Mouse (Mus musculus) gastrocnemius, postnatal 36 days (tissue): Measurements from ENCODE around the gene Gm42688. TPM values are rescaled to one million over a fixed set of nuclear protein-coding genes. Genes with fewer than 3 reads are reported as not detected.

Experiments
- DNase-seq, 2 experiments: peaks; one replicate each; pipeline ENCODE4 v3.0.0; 2022
- intact Hi-C: fragments of 180-260 bp; cut with DNase I; formaldehyde crosslinking; loops from one replicate; pipeline ENCODE4 v1.15.1; 2025
- total RNA-seq, 2 experiments: library from RNA; stranded (reverse); gene quantifications; 2 replicates each; pipeline ENCODE4 v1.2.3; 2021

Gene Gm42688
- total RNA-seq, 2 experiments from 2014 or later: 0.69 to 1.0 TPM

DNA sequence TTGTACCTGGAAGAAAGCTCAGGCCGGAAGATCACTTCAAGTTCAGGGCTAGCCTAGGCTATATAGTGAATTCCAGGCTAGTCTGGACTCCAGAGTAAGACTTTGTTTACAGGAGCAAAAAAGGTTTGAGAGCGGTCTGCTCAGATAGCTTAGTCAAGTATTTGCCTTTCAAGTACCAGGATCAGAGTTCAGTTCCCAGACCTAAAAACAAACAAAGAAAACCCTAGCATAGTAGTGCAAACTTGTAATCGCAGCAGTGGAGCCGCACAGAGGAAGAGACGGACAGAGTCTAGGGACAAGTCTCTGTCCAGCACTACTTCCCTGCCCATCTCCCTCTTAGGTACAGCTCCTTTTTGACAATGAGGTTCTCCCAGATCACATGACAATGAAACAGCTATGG is 21.2 kb upstream of the Gm42688 start:
- intact Hi-C loops: no loop called here

DNA sequence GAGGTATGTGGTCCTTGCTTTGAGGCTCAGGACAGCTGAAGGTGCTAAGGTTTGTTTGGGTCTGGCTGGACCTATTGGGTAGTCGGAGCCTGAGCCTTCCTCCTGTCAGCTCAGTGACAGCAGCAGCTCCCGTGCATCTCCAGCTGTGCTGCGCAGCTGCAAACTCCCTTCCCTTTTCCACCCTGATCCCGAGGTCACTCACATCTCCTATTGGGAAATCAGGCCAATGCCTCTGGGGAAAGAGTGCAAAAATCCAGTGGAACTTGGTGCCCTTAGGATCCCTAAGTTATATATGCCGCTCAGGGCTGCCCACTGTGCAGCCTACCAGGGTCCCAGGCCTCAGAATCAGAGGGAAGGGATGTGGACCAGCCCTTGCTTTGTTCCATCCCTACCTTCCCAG is 17.9 kb upstream of the Gm42688 start:
- intact Hi-C loops: no loop called here
- no peak for DNase-seq

More for the DNA sequence above, 21.2 kb upstream of the Gm42688 start:
- DNase-seq: no peak

DNA sequence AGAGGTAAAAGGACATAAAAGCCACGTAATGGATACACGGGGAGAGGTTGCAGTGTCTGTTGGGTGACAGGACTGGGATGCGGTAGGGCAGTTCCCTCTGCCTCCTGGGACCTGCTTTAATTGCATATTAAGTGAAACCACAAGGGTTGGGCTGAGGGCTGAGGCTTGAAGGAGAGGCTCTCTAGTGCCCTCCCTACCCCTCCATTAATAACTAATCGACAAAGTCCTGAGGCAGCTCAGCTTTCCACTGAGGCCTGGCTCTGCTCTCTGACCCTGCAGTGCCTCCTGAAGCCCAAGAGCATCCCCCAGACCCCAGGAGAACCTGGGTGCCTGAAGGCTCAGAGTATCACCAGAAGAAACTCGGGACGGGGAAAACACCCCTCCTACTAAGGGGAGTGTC is 16.9 kb upstream of the Gm42688 start:
- intact Hi-C loops: no loop called here

DNA sequence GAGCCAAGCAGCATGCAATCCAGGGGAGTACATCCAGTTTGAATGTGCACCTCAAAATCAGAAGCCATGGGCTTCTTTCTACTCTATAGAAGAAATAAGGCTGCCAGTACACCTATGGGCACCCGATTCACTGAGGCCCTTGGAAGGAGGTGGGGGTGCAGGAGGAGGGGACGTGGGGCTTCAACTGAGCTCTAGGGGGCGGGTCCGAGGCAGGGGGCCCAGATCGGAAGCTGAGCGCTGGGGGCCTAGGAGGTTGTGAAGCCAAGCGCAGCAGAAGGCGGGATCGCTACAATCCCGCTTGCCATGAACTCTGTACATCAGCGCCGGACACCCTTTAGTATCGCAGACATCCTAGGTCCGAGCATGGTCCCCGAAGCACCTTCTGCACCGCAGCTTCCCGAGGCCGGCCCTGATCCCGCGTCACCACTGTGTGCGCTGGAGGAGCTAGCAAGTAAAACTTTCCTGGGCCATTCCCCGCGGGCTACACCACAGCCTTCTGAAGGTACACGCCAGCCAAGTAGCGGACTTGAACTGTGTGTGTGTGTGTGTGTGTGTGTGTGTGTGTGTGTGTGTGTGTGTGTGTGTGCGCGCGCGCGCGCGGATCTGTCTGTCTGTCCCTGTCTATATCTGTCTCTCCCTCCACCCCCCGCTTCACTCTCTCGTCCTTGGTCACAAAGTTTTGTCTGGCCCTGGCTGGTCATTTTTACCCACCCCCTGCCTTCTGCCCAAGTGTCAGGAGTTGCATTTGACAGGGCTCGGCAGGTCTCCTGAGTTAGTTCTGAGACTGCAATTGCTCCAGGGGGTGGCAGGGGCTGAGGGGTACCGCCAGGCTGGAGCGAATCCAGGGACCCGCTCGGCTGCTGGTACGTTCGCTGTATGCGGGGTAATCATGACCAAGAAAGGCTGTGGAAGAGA is 15.0 kb upstream of the Gm42688 start, which contains the start of gene Lbx2:
Gene Lbx2 (plus strand): TSS at position 247 of the 915 bp plus-strand sequence.
- no peak for DNase-seq
- intact Hi-C loops: no loop called here

More for the DNA sequence above, 16.9 kb upstream of the Gm42688 start:
- no peak for DNase-seq

DNA sequence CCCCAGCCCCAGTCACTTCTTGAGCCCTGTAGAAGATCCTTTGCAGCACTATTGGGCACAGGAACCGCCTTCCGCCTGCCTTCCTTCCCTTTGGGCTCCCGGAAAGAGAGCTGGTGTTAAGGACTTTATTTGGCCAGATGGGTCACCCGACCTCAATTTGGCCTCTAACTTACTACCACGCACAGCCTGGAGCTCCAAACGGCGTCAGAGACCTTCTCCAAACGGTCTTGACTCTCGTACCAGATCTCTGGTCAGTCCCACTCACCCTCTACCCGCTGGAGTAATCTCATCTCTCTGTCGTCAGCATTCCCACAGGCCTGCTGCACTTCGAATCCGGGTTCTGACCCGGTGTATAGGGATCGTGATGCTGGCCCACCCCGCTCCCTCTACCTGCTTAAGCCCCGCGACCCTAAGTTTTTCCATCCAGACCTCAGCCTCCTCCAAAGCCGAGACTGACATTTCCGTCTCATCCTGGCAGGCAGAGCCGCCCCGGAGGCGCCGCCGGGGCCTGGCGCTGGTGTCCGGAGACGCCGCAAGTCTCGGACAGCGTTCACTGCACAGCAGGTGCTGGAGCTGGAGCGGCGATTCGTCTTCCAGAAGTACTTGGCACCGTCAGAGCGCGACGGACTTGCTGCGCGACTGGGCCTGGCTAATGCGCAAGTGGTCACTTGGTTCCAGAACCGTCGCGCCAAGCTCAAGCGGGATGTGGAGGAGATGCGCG is 14.1 kb upstream of the Gm42688 start:
- DNase-seq: peak in 1 of 2 experiments; percentile 39

DNA sequence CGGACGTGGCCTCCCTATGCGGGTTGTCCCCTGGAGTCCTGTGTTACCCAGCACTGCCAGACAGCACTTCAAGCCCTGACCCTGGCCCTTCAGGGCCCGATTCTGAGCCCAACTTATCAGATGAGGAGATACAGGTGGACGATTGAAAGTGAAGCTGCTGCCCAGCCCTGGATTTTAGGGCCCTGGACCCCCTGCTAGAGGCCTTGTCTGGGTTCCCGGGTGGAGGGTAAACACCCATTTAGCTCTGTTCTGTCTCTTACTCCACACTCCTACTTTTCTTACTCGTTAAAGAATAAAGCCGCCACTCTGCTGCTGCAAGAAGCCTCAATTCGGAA is 13.5 kb upstream of the Gm42688 start:
- intact Hi-C loops: no loop called here
- no peak for DNase-seq

More for the DNA sequence above, 14.1 kb upstream of the Gm42688 start:
- intact Hi-C loops: no loop called here

DNA sequence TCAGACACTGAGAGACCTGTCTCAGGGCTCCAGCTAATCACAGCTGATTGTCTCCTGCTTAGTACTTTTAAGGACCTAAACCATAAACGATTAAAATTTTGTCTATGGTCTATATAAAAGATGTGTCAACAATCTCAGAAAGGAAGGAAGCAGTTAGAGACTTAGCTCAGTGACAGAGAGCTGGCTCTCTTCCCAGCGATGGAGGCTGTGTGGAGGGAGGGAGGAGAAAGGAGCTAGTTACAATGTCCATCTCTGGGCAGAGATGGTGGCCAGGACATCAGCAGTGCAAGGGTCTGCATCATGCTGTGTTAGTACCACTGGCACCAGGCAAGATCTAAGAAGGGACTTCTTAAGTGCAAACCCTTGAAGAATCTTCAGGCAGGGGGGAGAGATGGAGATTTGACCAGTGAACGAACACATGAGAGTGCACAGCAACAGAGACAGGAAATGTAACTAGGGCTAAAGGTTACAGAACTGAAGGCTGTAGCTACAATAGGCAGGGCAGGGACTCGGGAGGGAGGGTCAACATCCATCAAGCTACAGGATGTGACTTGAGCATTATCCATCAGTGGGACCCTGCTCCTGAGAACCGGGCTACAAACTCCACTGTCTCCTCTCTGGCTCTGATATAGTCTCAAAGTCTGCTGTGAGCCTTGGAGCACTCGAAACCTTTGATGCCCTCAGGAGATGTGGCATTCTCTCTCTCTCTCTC is 8.8 kb upstream of the Gm42688 start:
- no peak for DNase-seq
- intact Hi-C loops: no loop called here

DNA sequence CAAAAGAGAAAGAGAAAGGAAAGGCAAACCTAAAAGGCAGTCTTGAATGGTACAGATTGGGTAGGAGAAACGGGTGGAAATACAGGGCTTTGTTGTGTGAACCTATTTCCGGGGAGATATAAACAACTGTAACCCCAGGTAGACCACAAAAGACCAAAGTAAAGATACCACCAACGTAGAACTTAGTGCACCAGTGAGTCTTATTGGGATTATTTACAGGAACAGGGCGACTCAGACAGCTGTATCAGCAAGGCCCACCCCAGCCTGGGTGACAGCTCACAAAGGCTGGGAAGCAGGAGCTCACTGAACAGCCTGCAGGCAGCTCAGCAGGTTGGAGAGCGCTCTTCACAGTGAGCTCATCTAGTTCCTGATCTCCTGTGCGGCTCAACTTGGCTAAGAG is 5.4 kb upstream of the Gm42688 start:
- intact Hi-C loops: no loop called here
- no peak for DNase-seq

DNA sequence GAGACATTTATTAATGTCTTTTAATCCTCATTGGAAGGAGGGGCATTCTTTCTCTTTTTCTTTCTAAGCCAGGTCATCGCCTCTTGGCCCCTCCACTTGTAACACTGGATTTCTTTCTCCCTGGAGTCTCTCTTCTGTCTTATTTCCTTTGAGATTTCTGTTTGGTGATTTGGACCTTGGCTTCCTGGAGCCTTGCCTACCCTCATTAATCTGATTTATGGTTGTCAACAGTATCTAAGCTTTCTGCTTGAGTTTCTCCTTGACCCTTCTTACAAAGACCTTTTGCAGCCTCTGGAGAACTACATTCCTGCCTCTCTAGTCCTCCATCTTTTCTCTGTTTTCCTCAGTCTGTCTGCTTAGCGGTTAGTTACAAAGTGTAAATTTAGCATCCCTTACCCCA is 3.0 kb upstream of the Gm42688 start:
- intact Hi-C loops: no loop called here
- no peak for DNase-seq

DNA sequence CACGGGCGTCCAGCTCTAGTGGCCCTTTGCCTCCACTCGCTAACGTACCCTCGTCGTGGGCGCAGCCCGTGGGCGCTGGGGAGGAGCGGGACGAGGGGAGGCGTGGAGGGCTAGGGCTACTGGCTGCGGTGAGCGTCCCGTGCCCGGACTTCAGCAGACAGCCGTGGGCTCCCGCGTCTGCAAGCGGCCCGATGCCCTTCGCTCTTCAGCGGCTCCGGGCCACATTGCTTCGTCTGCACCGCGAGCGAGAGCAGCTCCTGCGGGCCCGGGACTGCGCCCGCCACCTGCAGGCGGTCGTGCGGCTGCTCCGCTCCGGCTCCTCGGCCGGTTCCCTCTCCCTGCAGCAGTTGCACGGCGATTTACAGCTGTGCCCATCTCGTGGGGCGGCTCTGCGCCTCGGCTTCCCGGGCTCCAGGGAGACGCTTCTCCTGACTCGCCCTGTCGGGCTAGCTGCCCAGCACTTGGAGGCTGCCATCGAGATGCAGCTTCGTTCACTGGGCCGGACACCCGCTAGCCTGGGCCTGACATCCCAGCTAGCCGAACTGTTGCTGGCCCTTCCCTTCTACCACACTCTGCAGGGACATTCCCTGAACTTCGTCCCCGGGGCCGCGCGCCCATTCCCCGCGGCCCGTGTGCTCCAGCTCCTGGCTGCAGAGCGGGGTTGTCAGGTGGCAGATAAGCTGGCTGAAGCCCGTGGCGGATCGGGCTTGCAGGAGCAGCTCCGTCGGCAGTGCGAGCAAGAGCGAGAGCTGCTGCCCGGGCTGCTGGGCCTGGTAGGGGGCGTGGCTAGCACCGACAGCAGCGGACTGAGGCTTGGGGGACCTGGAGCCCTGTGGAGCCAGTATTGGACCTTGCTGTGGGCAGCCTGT is 505 bp downstream of the Gm42688 start:
- DNase-seq: peak; percentile 38 to 57
- intact Hi-C loops: loop anchor here (2.0 kb wide), 1 partner anchor 105 kb away; no protein-coding TSS in a partner anchor

DNA sequence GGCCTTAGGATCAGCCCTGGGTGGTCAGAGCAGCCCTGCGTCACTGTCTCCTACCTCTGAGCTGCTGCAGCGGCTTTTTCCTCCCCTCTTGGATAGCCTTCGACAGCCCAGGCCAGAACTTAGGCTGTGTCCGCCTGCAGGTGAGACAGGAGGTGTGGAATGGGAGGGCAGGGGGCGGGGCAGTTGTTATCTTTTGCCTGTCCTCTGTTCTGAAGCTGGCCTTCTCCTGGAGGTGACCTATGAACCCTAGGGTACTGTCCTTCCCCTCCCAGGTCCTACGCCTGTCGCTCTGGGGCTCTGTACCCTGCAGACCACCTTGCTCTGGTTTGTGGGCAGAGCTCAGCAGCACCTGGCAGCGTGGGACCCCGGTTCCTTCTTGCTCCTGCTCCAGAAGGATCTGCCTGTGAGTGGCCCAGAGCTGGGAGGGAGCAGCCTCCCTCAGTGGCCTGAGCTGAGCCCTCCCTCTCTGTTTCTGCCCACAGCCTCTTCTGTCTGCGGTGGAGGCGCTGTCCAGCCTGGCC is 1.8 kb downstream of the Gm42688 start:
- intact Hi-C loops: no loop called here
- DNase-seq: no peak

DNA sequence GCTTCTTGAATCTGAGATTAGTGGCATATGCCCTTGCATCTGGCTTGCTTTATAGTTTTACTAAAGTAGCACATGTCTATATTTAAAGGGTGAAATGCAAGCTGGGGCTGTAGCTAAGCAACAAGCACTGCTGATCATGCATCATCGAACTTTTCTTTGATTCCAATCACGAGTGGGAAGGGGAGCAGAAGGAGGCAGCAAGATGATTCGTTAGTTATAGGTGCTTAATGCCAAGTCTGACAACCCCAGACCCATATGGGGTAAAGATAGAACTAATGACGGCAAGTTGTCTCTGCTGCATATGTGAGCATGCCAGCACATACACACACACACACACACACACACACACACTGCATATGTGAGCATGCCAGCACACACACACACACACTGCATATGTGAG is 2.7 kb downstream of the Gm42688 start:
- intact Hi-C loops: no loop called here
- no peak for DNase-seq

DNA sequence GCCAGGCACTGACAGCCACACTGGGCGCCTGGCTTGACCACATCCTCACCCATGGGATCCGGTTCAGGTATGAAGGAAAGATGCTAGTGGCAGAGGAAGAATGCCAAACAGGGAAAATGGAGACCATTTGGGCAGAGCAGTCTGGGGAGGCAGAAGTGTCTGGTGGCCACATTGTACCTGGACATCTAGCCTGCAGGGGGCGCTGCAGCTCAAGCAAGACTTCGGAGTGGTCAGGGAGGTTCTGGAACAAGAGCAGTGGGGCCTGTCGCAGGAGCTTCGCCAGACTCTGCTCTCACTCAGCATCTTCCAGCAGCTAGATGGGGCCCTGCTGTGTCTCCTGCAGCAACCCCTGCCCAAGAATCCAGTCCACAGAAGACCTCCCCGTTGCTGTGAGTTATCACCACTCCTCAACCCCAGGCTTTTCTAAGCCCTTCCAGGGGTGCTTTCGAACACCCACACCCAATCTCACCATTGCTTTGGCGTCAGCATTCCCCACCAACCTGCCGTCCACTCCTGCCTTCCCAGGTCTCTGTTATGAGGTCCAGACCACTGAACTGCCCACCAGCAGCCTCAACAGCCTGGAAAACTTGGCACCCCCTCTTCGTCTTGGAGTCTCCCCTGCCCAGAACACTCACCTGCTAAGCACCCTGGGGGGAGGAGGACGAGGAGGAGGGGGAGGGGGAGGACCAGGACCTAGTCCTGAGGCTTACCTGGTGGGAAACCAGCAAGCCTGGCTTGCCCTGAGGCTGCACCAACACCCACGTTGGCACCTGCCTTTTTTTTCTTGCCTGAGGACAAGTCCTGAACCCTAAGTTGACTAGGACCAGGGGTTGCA is 6.4 kb downstream of the Gm42688 start:
- intact Hi-C loops: no loop called here
- peak; percentile 70 to 72 for DNase-seq

DNA sequence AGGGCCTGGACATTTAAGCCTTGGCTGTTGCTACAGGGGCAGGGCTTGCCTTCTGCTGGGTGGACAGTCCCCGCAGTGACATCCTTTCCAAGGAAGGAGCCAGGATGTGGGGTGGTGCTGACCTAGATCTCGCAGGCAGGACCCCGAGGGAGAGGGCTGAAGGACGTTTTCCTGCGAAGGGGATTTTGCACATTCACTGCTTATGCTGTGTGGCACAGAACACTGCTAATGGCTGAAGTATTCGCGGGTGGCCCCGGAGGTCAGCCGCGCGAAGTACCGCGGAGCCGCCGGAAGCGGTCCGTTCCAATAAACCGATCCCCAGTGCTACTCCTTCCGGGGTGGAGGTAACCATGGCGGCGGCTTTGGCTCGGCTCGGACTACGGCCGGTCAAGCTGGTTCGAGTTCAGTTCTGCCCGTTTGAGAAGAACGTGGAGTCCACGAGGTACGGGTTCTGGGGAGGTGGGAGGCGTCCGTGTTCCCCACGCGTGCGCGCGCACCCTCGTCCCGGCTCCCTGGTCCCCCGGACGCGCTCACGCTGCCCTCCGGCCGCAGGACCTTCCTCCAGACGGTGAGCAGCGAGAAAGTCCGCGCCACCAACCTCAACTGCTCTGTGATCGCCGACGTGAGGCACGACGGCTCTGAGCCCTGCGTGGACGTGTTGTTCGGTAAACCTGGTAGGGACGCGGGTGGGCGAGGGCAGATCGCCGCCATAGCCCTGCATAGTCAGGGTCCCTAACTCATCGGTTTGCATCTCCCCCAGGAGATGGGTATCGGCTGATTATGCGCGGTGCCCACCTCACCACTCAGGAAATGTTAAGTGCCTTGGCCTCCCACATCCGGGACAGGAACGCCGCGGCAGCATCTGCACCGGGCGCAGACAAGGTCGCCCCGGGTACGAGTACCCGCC is 7.6 kb downstream of the Gm42688 start, which contains the start of gene Mrpl53:
Gene Mrpl53 (plus strand): TSS at position 279 of the 907 bp plus-strand sequence.
- DNase-seq: peak; percentile 75 to 83
- intact Hi-C loops: no loop called here

DNA sequence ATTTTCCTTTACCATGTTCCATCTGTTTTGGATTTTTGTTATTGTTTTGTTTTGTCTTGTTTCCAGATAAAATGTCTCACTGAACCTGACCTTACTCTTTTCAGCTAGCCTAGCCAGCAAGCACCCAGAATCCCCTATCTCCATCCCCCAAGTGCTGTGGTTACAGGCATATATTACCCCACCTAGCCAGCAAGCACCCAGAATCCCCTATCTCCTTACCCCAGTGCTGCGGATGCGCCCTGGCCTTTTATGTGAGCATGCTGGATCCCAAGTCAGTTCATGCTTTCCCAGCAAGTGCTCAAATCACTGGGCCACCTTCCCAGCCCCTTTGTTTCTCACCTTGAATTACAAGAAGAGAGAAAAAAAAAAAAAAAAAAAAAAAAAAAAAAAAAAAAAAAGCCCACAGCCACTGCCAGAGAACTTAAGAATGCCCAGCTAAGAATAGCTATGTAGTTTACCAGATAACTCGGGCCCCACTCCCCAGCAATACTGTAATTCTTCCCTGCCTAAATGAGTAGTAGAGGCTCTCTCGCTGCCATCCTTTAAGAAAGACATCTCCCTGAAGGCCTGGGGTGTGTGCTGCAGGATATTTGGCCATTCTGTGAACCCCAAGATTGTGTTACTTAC is 10.2 kb downstream of the Gm42688 start:
- no peak for DNase-seq
- intact Hi-C loops: no loop called here

DNA sequence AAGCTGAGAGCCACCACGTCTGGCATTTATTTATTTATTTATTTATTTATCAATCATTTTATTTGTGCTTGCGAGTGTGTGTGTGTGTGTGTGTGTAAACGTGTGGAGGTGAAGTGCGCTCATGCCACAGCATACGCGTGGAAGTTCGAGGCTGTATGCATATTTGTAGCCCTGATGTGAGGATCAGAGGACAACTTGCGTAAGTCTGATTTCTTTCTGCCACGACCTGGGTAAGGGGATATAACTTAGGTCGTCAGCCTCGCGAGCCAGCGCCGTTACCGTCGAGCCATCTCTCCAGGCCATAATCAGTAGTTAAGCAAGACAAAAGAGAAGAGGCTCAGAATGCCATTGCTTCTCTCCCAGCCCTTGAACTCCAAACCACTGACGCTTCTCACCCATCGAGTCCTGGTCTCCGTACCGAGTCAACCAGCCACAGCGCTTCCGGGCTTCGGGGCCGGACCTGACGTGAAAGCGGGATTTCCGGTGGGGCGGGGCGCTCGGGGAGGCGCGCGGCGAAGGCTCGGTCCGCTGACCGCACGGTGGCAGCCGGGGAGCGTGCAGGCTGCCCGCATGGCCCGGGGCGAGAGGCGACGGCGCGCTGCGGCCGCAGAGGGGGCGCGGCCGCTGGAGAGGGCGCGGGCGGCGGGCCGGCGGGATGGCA is 13.7 kb downstream of the Gm42688 start, which contains the start of gene Mogs:
Gene Mogs (plus strand): TSS at position 486 of the 661 bp plus-strand sequence.
- intact Hi-C loops: loop anchor here (2.0 kb wide), 1 partner anchor 46 kb away; no protein-coding TSS in a partner anchor
- DNase-seq: peak; percentile 87 to 92
